Mouse (Mus musculus) kidney, adult 18-20 months (tissue): ENCODE measurements around the gene Gm20388.
"Not testable (repeated sequence)": the region's sequence is repeated elsewhere in the genome, so short reads cannot be mapped to it uniquely, and the experiment has no call there.

Experiments used
- DNase-seq: peaks from one replicate; pipeline ENCODE4 v3.0.0; 2021

The Gm20388 gene

DNA sequence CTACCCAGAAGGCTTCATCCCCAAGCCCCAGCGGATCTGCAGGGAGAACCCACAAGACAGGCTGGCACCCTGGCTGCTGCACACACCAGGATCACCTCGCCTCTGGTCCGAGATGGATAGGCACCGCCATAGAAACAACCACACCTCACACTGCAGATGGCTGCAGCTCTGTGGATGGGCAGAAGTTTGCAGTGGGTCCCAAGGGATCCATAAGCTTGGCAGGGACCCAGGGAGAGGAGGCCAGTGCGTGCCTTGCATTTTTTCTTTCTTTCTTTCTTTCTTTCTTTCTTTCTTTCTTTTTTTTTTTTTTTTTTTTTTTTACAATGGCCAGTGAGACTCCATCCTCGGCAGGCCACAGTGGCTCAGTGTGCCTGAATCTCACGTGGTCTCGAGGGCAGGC, 1360.9 kb downstream of the Gm20388 start:
- no peak for DNase-seq

DNA sequence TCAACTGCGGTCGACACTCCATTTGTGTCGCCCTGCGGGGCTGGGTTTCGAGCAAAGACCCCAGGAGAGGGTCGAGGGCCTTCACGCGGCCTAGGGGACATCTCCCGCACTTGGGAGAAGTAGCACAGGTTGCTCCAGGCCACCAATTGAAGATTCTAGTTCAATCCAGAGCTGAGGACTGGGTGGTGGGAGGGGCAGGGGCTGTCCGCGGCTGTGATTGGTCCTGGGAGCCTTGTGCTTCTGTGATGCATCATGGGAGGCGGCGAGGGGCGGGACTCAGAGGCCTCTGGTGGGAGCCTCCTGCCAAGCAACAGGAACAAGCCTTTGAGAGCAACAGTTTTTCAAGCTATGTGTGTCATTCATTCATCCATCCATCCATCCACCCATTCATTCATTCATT, 1362.6 kb downstream of the Gm20388 start:
- DNase-seq: no peak

DNA sequence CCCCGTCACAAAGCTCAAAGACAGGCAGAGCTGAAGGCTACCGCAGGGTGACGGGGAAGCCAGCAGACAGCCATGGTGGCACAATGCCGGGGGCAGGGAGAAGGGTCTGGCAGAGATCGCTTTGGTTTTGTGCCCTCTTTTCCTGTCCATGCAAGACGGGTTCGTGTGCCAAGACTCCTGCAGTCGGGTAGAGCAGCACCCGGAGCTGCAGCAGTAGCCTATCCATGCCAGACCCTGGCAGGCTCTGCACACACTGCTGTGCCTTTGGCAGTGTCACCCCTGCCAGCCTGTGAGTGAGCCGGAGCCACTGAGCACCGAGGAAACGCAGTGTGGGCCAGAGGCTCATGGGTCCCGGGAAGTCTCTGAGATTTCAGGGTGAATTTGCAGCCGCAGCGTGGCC, 1363.0 kb downstream of the Gm20388 start:
- no peak for DNase-seq

DNA sequence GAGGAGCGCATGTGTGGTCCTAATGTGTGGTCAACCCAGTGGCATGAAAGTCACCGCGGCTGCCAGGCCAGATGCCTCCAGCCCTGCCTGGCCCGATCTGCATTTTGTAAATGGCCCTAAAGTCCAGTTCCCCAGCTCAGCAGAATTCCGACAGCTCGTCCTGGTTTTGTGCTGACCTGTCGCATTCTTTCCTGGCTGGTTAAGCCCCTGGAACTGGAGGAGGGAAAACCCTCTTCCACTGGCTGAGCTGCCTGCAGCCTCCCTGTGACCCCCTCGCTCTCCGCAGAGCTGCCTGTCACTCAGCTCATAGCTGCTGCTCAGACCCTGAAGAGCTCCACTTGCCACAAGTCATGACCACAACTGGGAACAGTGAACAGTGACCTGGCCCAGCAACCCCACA, 1369.8 kb downstream of the Gm20388 start:
- no peak for DNase-seq

DNA sequence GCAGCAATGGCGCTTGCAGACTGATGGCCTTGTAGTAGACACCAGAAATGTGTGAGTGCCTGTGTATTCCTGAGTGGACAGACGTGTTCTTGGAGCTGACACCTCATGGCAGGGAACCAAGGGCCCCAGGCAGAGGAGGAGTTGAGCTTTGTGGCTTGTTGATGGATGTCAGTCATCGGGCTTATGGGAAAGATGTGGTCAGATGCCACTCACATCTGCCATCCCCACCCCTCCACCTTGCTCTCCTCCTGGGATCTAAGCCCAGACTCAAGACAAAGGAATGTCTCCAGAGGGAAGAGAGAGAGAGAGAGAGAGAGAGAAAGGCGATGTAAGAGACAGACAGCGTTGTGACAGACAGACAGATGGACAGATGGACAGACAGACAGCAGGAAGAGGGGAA, 1378.7 kb downstream of the Gm20388 start:
- DNase-seq: no peak

DNA sequence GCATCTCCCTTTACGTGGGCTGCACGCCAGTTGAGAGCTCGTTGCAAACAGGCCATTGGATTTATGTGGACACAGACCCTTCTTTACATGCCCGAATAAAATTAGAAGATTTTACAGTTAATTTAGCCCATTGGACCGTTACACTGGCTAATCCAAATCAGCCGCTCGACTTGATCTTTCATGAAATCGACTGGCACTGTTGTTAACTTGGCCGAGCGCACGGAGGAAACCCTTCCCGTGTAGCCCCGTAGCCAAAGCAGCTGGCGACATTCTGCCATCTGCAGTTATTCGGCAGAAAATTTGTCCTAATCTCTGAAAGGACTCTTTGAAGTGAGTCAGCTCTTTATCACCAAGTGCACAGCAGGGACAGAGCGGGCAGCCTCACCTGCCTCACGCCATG, 1379.9 kb downstream of the Gm20388 start:
- no peak for DNase-seq

DNA sequence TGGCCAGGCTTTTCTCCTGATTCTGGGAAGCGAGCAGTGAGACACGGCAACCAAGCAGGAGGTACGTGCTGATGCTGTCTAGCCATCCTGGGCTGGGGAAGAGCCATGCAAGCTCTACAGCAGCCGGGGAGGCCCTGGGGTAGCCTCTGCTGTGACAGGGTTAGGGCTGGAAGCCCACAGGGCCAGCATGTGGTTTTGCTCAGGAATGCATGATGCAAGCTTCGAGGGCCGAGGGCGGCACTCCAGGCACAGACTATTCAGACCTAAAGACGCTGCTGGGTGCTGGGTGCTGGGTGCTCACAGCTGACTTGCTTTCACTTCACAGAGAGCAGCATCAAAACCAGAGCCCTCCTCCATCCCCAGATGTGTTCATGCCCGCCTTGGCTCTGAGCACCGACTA, 1382.8 kb downstream of the Gm20388 start:
- no peak for DNase-seq

DNA sequence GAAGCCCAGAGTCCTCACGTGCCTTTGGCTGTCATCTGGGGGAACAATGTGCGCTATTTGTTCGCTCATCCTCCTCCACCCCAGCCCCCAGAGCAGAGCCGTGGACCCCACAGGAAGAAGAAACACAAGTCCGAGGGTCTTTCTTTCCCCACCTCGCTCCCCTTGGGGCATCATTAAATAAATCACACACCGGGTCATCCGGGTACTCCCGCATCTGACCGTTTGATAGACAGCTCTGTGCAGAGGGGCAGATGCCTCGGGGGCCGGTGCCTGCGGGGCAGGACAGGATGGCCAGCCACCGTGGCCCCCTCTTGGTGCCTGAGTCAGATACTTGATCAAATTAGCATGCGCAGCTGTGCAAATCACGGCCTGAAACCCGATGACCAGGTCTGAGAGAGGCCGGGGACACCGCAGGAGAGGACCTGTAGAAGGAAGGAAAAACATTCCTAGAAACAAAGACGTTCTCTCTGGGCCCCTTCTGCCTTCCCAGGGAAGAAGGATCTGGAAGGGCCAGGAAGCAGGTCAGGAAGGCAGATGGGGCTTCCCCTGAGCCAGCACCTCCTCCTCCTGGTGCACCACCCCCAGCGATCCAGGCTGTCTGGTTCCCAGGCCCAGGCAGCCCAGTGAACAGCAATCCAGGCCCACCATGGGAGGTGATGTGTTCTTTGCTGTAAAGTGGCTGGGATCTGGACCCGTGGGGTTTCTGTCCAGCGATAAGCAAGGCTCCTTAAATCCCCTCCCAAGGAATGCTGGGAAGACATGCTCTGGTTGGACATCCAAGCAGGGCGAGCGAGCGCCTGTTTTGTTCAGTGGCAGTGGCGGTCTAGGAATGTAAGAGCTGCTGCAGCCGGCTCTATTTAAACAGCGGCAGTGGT, 1383.8 kb downstream of the Gm20388 start:
- DNase-seq: no peak

DNA sequence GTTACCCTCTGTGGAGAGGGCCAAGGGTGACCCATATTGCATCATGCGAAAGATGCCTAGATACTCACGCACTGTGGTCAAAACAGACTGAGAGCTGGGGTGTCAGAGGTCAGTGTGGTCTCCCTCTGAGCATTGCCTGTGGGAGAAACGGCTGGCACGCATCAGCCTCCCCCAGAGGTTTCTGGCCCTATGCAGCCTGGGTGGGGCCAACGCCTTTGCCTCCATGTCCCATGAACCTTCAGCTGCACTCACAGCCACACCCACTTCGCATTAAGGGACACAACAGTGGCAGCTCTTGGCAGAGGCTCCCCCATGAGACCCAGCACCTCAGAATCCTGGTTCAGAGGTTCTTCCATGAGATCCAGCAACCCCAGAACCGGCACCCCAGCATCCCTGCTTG, 1385.4 kb downstream of the Gm20388 start:
- DNase-seq: no peak

DNA sequence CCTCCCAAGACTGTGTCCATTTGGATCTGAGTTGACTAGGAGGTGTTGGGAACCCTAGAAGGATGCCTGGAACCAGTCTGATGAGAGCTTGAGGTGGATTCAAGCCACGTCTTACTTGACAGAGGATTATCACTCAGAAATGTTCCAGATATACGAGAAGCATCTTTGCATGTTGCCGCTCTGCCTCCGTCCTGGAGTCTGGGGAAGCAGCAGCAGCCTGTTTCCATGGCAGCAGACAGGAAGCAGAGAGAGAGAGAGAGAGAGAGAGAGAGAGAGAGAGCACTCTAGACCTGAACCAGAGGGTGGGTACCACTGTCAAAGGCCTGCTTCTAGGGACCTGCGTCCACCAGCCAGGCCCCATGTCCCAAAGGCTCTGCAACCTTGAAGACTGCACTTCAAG, 1386.0 kb downstream of the Gm20388 start:
- DNase-seq: no peak

DNA sequence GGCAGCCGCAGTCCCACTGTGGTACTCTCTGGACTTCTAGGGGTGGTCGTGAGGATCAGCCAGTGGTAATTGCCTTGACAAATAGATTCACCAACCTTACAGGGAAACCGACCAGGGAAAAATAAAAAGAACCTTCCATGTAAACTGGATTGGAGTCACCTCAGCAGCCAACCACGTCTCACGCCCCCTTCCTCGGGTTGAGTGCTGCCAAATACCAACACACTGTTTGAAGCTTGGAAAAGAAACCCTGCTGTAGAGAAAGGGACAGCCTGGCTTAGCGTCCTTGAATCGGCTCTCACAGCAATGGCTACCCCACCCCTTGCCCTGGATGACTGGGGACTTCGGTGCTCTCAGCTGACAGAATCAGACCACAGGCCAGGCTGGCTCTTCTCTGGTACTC, 1386.7 kb downstream of the Gm20388 start:
- DNase-seq: no peak

DNA sequence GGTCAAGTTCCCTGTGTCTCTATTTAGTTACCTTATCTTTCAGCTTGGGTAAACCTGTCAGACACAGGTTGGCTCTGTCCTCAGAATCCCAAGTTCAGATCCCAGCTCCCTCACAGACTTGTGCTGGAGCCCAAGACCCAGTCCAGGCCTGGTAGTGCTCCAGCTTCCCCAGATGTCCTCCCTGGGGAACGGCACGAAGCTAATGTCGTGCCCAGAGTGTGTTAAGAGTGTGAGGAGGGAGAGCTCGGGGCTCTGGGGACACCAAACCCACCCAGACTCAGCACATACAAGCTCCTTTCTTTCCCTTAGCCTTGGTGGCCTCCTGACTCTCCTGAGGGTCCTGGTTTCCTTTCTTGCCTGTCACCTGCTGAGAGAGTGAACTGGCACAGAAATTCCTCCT, 1389.4 kb downstream of the Gm20388 start:
- DNase-seq: no peak

DNA sequence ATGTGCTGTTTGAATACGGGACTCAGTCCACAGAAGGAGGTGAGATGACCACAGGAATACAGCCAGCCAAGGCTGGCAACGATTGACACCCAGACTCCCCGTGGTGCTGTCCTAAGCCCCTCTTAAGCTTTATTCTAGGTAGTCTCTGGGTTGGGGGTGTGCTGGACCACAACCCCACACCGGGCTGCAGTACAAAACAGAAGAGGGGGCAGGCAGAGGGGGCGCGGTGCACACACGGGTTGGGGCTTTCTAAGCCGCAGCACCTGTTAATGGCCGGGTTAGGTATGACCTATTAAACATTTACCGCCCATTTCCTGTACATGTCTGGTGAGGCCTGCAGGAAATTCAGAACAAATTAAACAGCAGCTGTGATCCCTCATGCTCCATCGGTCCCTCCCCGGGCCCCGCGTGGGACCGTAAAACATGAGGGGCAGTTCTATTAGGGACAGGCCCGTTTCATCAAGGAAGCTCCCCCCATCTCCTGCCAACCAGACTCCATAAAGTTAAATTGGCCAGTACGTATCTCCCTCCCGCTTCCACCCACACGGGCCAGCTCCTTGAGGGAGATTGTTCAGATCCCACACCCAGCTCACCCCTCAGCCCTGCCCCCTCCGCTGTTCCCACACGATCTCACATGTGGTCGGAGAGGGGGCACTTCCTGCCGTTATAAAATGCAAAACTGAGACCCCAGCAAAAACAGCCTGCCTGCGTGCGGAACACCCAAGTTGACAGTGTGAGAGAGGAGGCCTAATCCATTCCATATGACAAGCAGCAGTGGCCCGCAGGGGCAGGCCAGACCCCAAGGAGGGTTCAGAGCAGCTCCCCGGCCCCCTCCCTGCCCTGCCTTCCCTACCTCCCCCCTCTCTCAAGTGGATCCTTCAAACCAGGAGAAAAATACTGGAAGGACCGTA, 1390.1 kb downstream of the Gm20388 start:
- no peak for DNase-seq

DNA sequence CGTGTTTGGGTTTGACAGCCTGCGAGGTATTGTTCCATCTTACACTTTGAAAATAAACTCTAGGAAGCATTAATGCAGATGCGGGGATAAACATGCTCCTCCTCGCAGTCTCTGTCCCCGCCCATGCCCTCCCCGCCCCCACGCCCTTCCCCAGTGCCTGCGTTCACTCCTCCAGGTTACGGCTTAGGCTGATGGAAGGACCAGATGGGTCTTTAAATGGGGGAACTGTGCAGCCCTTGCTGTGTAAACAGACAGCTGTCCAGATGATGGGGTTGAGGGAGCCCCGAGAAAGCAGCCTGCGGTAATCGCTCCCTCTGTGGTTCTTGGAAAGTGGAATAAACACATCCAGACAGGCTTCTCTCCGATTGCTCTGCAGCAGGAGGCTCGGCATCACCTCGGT, 1390.8 kb downstream of the Gm20388 start:
- DNase-seq: no peak

DNA sequence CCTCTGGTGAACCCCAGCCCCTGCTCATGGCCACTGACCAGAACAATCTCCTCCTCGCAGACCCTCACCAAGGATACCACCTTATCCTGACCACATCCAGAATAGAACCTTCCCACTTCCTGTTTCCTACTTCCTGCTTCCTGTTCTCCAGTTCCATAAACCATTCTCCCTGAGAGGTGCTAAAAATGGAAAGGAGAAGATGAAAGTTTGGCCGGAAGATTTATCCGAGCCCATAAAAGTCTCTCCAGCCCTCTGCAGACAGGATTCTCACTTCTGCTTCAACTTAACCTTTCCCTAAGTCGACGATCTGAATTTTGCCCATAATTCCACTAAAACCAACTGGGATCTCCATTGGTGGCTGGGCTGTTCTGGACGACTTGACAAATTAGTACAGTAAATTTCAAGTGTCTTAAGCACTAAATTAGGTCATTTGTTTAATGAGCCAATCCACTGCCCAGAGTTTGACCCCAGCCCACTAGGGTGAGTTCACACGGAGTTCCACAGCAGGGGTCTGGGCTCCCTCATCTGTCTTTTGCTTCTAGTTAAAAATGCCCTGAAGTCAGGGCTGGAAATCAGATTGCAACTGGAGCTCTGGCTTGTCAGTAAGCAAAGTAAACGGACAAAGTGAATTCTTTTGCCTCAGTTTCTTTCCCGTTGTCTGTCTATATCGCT, 1391.5 kb downstream of the Gm20388 start:
- DNase-seq: no peak

DNA sequence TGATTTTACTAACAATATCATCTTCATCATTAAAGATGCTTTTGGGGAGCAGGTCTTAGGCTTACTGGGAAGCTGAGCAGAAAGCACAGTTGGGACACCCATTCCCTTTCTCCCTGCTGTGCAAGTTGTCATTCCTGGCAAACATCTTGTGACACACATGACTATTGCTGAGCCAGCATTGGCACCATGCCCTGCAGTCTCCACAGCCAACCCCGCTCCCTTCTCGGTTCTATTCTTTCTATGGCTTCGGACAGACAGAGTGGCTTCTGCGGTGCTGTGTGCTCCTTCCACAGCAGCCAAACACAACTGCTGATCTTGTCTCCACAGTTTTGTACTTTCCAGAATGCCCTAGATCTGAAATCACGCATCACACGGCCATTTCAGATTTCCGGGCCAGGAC, 1397.1 kb downstream of the Gm20388 start:
- peak; percentile 31 for DNase-seq

DNA sequence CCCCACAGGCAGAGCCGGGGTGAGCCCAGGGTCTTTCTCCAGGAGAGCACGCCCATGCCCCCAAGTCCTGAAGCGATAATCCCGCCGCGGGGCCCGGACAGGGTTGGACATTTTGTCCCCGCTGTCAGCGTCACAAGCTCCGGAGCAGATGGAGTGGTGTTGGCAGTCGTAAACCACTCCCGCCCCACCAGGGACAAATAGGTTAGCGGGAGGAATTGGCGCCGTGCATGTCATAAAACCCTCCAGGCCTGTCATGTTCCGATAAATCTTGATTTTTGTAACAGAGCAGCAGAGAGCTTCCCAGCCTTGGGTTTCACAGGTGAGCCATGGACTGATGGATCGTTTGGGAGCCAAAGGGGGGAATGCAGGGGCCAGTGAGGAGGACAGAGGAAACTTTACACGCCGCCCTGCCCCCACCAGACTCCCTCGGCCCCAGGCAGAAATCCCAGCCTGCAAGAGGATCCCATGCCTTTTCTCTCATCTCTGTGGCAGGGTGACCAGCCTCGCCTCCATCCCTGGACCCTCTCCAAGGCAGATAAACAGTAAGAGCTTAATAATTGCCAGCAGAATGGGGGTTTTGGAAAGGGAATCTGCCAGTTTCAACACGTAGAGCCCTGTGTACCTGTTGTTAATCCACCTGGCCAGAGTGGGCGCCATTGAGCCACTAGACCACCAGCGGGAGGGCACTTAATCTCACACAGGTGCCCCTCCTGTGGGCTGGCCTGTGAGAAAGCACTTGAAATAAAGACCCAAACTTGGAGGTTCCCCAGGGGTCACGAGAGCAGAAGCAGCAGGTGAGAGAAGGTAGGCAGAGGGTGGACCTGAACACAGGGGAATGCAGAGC, 1400.6 kb downstream of the Gm20388 start:
- DNase-seq: no peak

DNA sequence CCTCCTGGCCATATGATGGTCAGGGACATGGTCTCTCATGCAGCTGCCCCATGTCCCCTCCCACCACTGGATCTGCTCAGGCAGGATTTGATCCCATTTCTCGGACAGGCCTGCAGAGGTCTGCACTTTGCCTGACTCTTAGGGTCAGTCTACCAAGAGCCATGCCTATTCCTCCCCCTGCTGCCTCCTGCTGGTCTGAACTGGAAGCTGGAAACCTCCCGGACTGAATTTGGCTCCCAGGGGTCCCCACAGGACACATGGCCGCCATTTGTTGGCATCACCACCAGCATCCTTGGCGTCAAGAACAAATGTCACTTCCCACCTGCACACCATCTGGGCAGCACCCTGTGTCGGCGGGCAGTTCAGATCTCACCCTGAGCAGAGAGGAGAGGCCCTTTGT, 1402.8 kb downstream of the Gm20388 start:
- DNase-seq: no peak

DNA sequence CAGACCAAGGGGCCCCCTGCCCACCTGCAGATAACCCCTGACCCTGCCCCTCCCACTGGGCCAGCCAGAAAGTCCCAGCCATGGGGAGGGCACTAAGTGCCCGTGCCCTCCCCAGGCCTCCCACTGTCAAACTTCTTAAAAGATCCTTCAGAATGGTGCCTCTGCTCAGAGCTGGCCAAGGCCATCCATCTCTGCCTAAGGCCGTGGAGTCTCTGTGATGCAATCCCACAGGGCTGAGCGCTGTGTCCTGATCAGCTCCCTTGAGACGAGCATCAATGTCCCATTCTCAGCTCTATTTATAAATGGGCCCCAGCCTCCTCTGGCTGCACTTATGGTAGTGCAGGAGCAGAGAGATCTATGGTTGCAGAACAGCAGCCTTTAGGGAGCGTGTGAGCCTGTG, 1403.4 kb downstream of the Gm20388 start:
- no peak for DNase-seq

DNA sequence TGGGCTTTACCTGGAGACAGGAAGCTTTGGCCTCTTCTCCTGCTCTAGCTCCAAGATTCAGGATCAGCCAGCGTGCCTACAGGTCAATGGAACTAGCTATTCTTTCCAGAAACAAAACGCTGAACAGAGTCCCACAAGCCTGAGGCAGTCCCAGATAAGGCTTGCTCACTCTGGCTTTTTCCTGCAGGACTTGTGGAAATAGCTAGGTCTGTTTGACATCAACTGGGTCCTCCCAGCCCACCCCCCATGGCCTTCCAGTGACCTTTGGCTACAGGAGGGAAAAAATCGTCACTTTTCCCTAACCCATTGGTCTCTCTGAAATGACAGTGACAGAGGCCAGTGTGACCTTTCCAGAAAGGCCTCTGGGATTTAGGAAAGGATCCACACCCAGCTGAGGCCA, 1404.9 kb downstream of the Gm20388 start:
- DNase-seq: no peak

DNA sequence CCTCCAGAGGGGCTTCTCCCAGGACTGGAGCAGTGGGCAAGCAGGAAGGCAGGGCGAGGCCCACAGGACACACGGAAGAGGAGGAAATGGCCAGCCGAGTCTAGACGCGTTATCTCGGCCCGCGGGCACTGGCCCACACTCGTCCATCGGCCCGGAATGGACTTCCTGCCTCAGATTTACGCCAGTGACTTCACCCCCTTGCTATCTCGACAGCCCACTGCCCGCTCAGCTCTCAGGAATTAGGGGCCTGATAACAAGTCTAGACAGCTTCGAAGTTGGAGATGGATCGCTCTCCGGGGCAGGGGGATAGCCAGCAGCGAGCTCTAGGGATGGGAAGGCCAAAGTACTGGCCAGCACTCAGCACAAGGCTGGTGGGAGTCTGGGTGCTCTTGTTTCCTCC, 1405.4 kb downstream of the Gm20388 start:
- no peak for DNase-seq

DNA sequence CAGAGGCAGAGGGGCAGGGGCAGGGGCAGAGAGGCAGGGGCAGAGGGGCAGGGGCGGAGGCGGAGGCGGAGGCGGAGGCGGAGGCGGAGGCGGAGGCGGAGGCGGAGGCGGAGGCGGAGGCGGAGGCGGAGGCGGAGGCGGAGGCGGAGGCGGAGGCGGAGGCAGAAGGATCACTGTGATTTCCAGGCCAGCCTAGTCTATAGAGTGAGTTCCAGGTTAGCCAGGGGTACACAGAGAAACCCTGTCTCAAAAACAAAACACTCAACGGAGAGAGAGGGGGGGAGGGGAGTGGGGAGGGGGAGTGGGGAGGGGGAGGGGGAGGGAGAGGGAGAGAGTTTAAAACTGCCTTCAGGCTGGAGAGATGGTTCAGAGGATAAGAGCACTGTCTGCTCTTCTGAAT, 1408.1 kb downstream of the Gm20388 start:
- DNase-seq: not testable (repeated sequence)

DNA sequence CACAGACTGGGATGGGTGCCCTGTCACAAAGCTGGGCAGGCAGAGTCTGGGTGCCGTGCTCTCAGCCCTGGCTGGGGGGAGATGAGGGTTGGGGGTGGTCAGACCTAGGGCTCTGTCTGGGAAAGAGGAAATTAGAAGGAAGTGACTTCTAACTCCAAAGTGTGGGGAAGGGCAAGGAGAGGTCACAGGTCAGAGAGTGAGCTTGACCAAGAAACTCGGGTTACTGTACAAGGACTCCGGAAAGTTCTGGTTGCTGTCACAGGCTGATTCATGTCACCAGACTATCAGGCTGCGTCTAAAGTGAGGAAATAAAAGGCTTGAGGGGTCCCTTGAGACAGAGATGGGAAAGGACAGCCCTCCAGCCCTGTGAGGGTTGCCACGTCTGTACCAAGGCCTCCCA, 1408.8 kb downstream of the Gm20388 start:
- no peak for DNase-seq
